In genomic region chr9:43676011-43676410, GRCm38 (mm10) we compare ENCODE assay signal across 21 mouse cellular contexts.
DNase-seq lines count a peak whose midpoint lies in the region; ATAC-seq and TF ChIP-seq lines count a peak whose summit lies in the region.
"Had no signal": no experiment of that assay in that cellular context is flagged by ENCODE, and none has a peak within 500 bp of the region (broad histone marks: within the 10 kb centered on the region; RNA-seq: fewer than 3 reads in every experiment).

No protein-coding gene starts in this region.

- no peak for TF ChIP-seq EP300 in CH12.LX (IDR thresholded peaks at IDR 0.05; ENCODE audit: low read length)

- no peak overlapping the region for H3K27ac ChIP-seq in CH12.LX (ENCODE audit: insufficient read depth, low read depth)
- no peak overlapping the region for H3K27ac ChIP-seq in hindbrain, postnatal 0 days
- H3K27ac ChIP-seq: embryonic facial prominence, embryonic 12.5 days; forebrain, embryonic 13.5 days; heart, adult 2 months; heart, embryonic 15.5 days; hindbrain, embryonic 14.5 days had no signal

- no peak for ATAC-seq in hindbrain, postnatal 0 days
- ATAC-seq: forebrain, embryonic 13.5 days; forebrain, postnatal 0 days; inflammation-experienced regulatory T-cells, adult 6 months had no signal

- WGBS in hindbrain, postnatal 0 days = 72% methylated on average over 2 of the region's 2 CpGs

- in situ Hi-C loops in CH12.LX (cut with MboI; ENCODE audit: low pct_ligation_motif_present, low pct_unique_long_range_greater_than_20kb, low sequenced_read_pairs) = no loop called here

- no peak overlapping the region for H3K4me2 ChIP-seq in CH12.LX (ENCODE audit: insufficient read depth, low read depth, poor library complexity, severe bottlenecking)
- no peak overlapping the region for H3K4me2 ChIP-seq in hindbrain, postnatal 0 days (ENCODE audit: low read depth, low read length)
- H3K4me2 ChIP-seq: embryonic facial prominence, embryonic 12.5 days; forebrain, embryonic 13.5 days; heart, embryonic 11.5 days; heart, embryonic 15.5 days; hindbrain, embryonic 14.5 days had no signal

- H3K36me3 ChIP-seq in CH12.LX (replicated peaks in 1 of 2; ENCODE audit: control insufficient read depth in 1 of 2, insufficient read depth in 1 of 2, low read length in 1 of 2) = no peaks in the 10 kb centered on the region
- no peaks in the 10 kb centered on the region for H3K36me3 ChIP-seq in hindbrain, postnatal 0 days (ENCODE audit: insufficient read depth, low read length)
- H3K36me3 ChIP-seq: embryonic facial prominence, embryonic 12.5 days; heart, embryonic 15.5 days had no signal

- TF ChIP-seq RAD21 in CH12.LX (IDR thresholded peaks at IDR 0.05; ENCODE audit: low read depth, low read length) = no peak

- DNase-seq in urinary bladder, adult 18-20 months (ENCODE audit: low spot score in 2 of 2) = peak; percentile 14 to 33
- no peak for DNase-seq in urinary bladder, postnatal 4 days (ENCODE audit: low spot score in 2 of 2)
- DNase-seq in CH12.LX (ENCODE audit: extremely low read depth) (peak; percentile 8), adipocyte (ENCODE audit: low spot score) (peak; percentile 4)
- peak; percentile 30 to 38 for DNase-seq in urinary bladder, postnatal 36 days (ENCODE audit: low spot score in 2 of 2)
- no peak for DNase-seq in B cell, adult 2 months
- no peak for DNase-seq in hindbrain, postnatal 0 days (ENCODE audit: low spot score)
- DNase-seq: adrenal gland, postnatal 10 days; cerebellum, adult 11-12 months; cerebellum, adult 9-10 months; cerebellum, postnatal 25 days; forebrain, postnatal 0 days; gastrocnemius, postnatal 14 days; heart, adult 2 months; heart, postnatal 14 days had no signal

- no peaks in the 10 kb centered on the region for H3K79me2 ChIP-seq in CH12.LX (replicated peaks; ENCODE audit: control insufficient read depth, extremely low read depth, insufficient read depth, poor library complexity, severe bottlenecking)

- H3K9ac ChIP-seq in CH12.LX (ENCODE audit: insufficient read depth, low read depth) = no peak overlapping the region
- no peak overlapping the region for H3K9ac ChIP-seq in hindbrain, postnatal 0 days (replicated peaks; ENCODE audit: low read length)
- H3K9ac ChIP-seq: embryonic facial prominence, embryonic 12.5 days; forebrain, embryonic 13.5 days; forebrain, postnatal 0 days; heart, embryonic 15.5 days; hindbrain, embryonic 14.5 days had no signal

- TF ChIP-seq POLR2A in CH12.LX (IDR thresholded peaks at IDR 0.05; ENCODE audit: low read depth, low read length) = no peak

- H3K9me3 ChIP-seq in CH12.LX (replicated peaks; ENCODE audit: low read length) = no peaks in the 10 kb centered on the region
- no peaks in the 10 kb centered on the region for H3K9me3 ChIP-seq in hindbrain, postnatal 0 days (ENCODE audit: low read length)
- H3K9me3 ChIP-seq: embryonic facial prominence, embryonic 12.5 days; forebrain, embryonic 13.5 days; heart, embryonic 15.5 days had no signal

- peaks cover 80% of the 10 kb centered on the region for H3K27me3 ChIP-seq in CH12.LX (replicated peaks)
- no peaks in the 10 kb centered on the region for H3K27me3 ChIP-seq in hindbrain, postnatal 0 days (ENCODE audit: insufficient read depth, low read length)
- H3K27me3 ChIP-seq: embryonic facial prominence, embryonic 12.5 days; forebrain, embryonic 13.5 days had no signal

- TF ChIP-seq CTCF in CH12.LX (conservative IDR thresholded peaks at IDR 0.05 in 1 of 2, IDR thresholded peaks at IDR 0.05 in 1 of 2; ENCODE audit: low read depth in 2 of 2, low read length in 2 of 2) = no peak
- TF ChIP-seq CTCF in hindbrain, postnatal 0 days (IDR thresholded peaks at IDR 0.05; ENCODE audit: low read depth) = no peak

- dilution Hi-C loops in CH12.LX (cut with MboI; ENCODE audit: extremely low pct_ligation_motif_present, extremely low pct_unique_long_range_greater_than_20kb, low sequenced_read_pairs) = no loop called here

- no peak overlapping the region for H3K4me3 ChIP-seq in CH12.LX (replicated peaks in 1 of 3; ENCODE audit: low read depth in 2 of 3, low read length in 2 of 3, poor library complexity in 1 of 3)
- H3K4me3 ChIP-seq in hindbrain, postnatal 0 days (ENCODE audit: low read length) = no peak overlapping the region
- H3K4me3 ChIP-seq: embryonic facial prominence, embryonic 12.5 days; forebrain, embryonic 13.5 days; heart, adult 2 months; heart, embryonic 15.5 days had no signal

- H3K4me1 ChIP-seq in CH12.LX (ENCODE audit: control insufficient read depth in 1 of 2, insufficient read depth in 2 of 2) = peaks cover 11 to 13% of the 10 kb centered on the region in 2 experiments
- H3K4me1 ChIP-seq in hindbrain, postnatal 0 days (ENCODE audit: insufficient read depth, low read length) = peaks cover 7% of the 10 kb centered on the region

TF ChIP-seq in CH12.LX, 34 proteins besides CTCF, POLR2A, EP300 and RAD21:
- TF ChIP-seq JUND (conservative IDR thresholded peaks at IDR 0.05; ENCODE audit: low read depth, low read length) (no peak), TBP (conservative IDR thresholded peaks at IDR 0.05; ENCODE audit: low read depth, low read length) (no peak), ZKSCAN1 (IDR thresholded peaks at IDR 0.05; ENCODE audit: borderline replicate concordance, low read depth, low read length) (no peak), MAX (IDR thresholded peaks at IDR 0.05; ENCODE audit: low read length) (no peak), RCOR1 (conservative IDR thresholded peaks at IDR 0.05; ENCODE audit: low read depth, low read length) (no peak), MAFK (IDR thresholded peaks at IDR 0.05; ENCODE audit: insufficient replicate concordance, low read length) (no peak), GABPA (IDR thresholded peaks at IDR 0.05; ENCODE audit: insufficient replicate concordance, low read depth, low read length) (no peak), MEF2A (IDR thresholded peaks at IDR 0.05; ENCODE audit: borderline replicate concordance, low read depth, low read length) (no peak), BHLHE40 (IDR thresholded peaks at IDR 0.05; ENCODE audit: low read depth, low read length) (no peak), CHD1 (IDR thresholded peaks at IDR 0.05; ENCODE audit: low read depth, low read length) (no peak), UBTF (IDR thresholded peaks at IDR 0.05; ENCODE audit: low read depth, low read length) (no peak), USF1 (IDR thresholded peaks at IDR 0.05; ENCODE audit: low read depth, low read length) (no peak), TCF12 (IDR thresholded peaks at IDR 0.05; ENCODE audit: low read depth, low read length) (no peak), NELFE (IDR thresholded peaks at IDR 0.05; ENCODE audit: low read depth, low read length) (no peak), NRF1 (IDR thresholded peaks at IDR 0.05; ENCODE audit: low read depth, low read length) (no peak)

Comparison
In these comparisons a context has a peak if more than half of its experiments do, and no peak if none do; other contexts are left out.
1. DNase-seq: peak in urinary bladder, adult 18-20 months (2 of 2), CH12.LX (single experiment), adipocyte (single experiment) and urinary bladder, postnatal 36 days (2 of 2); none in urinary bladder, postnatal 4 days (0 of 2), B cell, adult 2 months (0 of 2) and hindbrain, postnatal 0 days (single experiment).